Mouse (Mus musculus) CD4-positive naive resting alpha-beta T cell, adult 76 days (primary cell): ENCODE results near the gene Pdc. TPM values are rescaled to one million over a fixed set of nuclear protein-coding genes. Genes with fewer than 3 reads are reported as not detected.

Experiments used
- total RNA-seq: library from RNA; stranded (reverse); gene quantifications from one replicate; pipeline ENCODE4 v1.2.4, GENCODE M21; 2023

Pdc gene
- not detected for total RNA-seq

GRCm38 (mm10) chr1:150319205-150319604 lies at the start of gene Pdc:
Gene Pdc, plus strand, starts transcription at chr1:150319417.

Other genes starting within 250 kb of the Pdc start
- 2.1 TPM for gene Ptgs2, start 219.4 kb upstream of the Pdc start, total RNA-seq
- 414 TPM for gene Tpr, start 73.4 kb downstream of the Pdc start, total RNA-seq
- gene Odr4, start 73.7 kb downstream of the Pdc start, total RNA-seq = 23.7 TPM
- 4.8 TPM for gene Prg4, start 146.7 kb downstream of the Pdc start, total RNA-seq